Mouse (Mus musculus): Measurements from ENCODE around the gene Barx1.

DNA sequence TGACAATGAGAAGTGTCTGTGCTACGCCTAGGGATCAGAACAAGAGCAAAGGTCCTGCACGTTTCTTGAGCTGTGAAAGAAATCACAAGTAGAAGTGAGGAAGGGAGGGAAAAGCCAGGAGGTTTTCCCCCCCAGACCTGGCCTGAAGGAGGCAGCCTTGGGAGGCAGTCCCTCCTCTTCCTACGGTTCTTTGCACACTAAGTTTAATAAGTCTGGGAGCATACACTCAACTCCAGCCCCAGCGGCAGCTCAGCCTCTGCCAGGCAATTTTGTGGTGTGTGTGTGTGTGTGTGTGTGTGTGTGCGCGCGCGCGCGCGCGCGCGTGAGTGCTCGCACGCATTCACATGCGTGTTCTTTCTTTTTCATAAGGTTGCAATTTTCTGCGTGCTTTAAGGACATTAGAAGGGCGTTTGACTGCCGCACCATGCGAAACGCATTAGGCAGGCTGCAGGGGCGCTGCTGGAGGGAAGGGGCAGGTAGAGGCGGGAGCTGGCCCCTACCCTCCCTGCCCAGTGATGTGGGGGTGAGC lies 9.6 kb downstream of the Barx1 start:
- TF ChIP-seq POLR2A (IDR thresholded peaks at IDR 0.05; ENCODE audit: extremely low read depth, insufficient read depth, low read length), result no peak
- TF ChIP-seq CTCF (IDR thresholded peaks at IDR 0.05; ENCODE audit: extremely low read depth, insufficient read depth, low read length), result no peak
